Mouse (Mus musculus): ENCODE results near the gene Etv6.

DNA sequence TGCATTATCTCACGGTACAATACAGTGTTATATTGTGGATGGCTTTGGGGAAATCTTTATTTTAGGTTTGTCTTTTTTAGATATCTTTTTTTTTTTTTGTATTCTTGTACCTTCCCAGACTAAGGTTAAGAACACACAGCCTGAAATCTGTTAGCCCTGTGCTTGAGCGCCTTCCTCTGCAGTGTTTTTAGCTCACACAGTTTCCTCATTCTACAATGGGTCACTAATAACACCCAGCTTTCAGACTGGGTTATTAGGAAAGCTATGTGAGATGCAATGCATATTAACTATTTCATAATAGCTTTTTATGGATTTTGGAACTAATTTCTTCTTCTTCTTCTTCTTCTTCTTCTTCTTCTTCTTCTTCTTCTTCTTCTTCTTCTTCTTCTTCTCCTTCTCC, 44.1 kb downstream of the Etv6 start:
- TF ChIP-seq CTCF (IDR thresholded peaks at IDR 0.05; ENCODE audit: low read depth, low read length) (no peak), POLR2A (IDR thresholded peaks at IDR 0.05; ENCODE audit: borderline replicate concordance, low read depth, low read length) (no peak)
